Mouse (Mus musculus): ENCODE measurements around the gene Gm20716.
A peak's percentile ranks its signal among the peaks of the same experiment; 100 is the strongest.

Gm20716 gene

GRCm38 (mm10) chr2:168230026-168230728 lies at the start of gene Gm20716, which contains the start of the genes Dpm1 and Mocs3:
Gene Gm20716, minus strand, starts transcription at chr2:168230364.
Gene Dpm1, minus strand, starts transcription at chr2:168230591.
Gene Mocs3, plus strand, starts transcription at chr2:168230622.
- DNase-seq (ENCODE audit: low read depth in 1 of 2, low spot score in 2 of 2) = peak; percentile 64 to 84

DNA sequence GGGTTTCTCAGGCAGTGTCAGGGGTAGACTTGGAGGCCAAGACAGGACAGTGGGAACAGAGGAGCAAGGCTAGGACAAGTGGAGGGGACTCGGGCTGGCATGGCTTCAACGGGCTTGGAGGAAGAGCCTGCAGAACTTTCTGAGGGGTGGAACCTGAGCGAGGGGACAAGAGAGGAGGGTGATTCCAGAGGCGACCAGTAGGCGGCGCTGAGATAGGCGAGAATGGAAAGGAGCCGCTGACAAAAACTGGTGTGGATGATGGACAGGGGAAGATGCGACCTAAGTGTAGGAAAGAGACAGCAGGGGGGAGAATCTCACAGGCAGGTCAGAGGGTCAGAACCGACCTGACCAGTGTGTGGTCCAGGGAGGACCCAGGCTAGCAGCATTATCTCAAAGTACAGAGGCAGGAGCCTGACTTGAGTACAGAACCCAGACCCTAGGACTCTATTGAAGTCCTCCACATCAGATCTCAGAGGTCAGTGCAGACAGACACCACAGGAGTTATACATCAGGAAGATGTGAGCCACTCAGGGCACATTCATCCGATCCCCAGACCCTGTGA lies 44.3 kb upstream of the Gm20716 start:
- DNase-seq (ENCODE audit: low read depth in 1 of 2, low spot score in 2 of 2) = peak; percentile 22 to 60

DNA sequence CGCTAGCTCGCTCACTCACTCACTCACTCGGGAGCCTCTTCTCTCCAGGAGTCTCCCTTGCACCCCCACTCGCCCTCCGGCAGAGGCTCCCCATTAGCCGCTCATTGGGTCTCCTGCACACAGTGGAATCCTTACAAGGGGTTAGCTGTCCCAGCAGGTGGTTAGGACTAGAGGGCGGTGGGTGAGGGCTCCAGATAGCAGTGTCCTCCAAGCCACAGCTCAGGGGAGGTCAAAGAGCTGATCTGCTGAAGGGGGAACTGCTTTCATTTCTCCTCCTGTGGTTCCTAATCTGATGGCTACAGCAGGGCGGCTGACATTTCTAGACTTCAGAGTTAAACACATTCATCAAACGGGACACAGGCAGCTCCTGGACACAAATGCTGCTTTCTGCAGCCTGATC lies 43.2 kb upstream of the Gm20716 start:
- no peak for DNase-seq (ENCODE audit: low read depth in 1 of 2, low spot score in 2 of 2)

GRCm38 (mm10) chr2:168268033-168268432 lies 37.9 kb upstream of the Gm20716 start:
- DNase-seq (ENCODE audit: low read depth in 1 of 2, low spot score in 2 of 2) = no peak

DNA sequence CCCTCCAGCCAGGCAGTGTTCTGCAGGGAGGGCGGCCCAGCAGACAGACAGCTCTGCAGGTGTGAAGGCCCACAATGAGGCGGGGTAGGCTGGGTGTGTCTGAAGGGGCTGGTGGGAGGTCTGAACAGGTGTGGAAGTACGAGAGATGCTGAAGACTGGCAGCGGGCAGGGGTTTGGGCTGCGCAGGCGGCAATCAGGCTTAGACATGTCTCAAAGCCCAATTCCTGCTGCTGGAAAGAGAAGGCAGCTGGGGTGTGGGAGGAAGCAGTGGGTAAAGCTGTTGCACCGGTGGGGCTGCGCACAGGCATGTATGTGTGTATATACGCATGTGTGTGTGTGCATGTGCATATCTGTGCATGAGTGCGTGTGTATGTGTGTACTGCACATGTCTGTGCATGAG lies 30.7 kb upstream of the Gm20716 start:
- no peak for DNase-seq (ENCODE audit: low read depth in 1 of 2, low spot score in 2 of 2)

DNA sequence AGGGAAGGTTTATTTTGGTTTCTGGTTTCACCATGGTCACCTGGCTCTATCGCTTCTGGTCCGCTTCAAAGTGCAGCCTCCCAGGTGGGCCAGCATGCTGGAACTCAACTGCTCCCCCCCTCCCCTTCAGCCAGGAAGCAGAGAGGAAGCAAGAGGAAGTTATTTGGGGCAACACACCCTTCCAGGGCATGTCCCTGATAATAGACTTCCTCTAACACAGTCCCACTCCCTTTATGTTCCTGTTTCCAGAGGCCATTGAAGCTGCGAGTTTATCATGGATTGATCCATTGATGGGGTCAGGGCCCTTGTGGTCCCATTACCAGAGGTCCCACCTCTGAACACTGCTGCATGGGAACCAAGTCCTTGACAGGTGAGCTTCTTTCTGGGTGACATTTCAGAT lies 30.0 kb upstream of the Gm20716 start:
- no peak for DNase-seq (ENCODE audit: low read depth in 1 of 2, low spot score in 2 of 2)

- no peak for DNase-seq (ENCODE audit: low read depth in 1 of 2, low spot score in 2 of 2)
These were observed 28.9 kb upstream of the Gm20716 start for GRCm38 (mm10) chr2:168259046-168259445.

DNA sequence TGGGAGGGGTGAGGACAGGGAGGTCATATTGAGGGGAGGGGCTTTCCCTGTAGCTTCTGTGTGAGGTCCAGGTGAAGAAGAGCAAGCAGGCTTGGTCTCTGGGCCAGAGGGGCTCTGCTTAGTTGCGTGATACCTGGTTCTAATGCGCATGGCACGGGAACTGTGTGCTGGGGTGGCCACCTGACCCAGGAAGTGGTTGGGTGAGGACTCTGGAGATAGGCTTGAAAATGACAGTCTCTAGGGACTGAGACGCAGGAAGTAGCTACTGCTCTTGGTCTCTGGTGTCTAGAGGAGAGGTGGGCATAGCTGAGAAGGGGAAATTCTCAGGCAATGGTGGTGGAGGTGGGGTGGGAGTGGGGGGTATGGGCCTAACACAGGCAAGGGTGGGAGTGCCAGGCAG lies 27.0 kb upstream of the Gm20716 start:
- DNase-seq (ENCODE audit: low read depth in 1 of 2, low spot score in 2 of 2) = no peak

GRCm38 (mm10) chr2:168256506-168256905 lies 26.3 kb upstream of the Gm20716 start:
- DNase-seq (ENCODE audit: low read depth in 1 of 2, low spot score in 2 of 2) = no peak

- DNase-seq (ENCODE audit: low read depth in 1 of 2, low spot score in 2 of 2) = no peak
These were observed 23.7 kb upstream of the Gm20716 start for GRCm38 (mm10) chr2:168253822-168254221.

DNA sequence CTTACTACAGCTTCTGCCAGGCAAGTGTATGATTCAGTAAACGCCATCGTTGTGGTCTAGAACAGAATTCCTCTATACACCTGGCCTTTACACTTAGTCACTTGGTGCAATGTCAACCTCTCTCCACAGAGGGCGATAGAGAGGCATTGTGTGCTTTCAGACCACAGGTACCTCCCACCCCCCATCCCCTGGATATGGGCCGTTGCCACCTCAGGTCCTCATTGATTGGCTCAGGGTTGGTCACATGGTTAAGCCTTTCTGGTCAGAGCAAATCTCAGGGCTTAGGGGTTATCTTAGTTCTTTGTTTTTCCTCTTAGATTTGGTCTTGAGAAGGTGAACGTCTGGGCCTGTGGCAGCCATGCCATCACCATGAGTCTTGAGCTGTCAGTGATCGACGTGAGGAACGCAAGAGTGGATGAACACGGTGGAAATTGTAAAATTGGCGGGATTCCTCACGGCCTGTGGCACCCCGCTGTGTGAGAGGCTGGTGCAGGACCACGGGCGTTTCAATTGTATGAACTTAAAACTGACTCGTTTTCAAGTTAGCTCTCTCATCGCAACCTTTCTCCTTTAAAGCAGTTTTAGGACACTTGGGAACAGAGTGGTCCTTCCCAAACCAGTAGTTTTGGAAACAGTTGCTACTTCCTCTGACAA lies 22.6 kb upstream of the Gm20716 start:
- DNase-seq (ENCODE audit: low read depth in 1 of 2, low spot score in 2 of 2) = no peak

- peak; percentile 34 to 66 for DNase-seq (ENCODE audit: low read depth in 1 of 2, low spot score in 2 of 2)
These were observed 20.1 kb upstream of the Gm20716 start for GRCm38 (mm10) chr2:168250270-168250669.

DNA sequence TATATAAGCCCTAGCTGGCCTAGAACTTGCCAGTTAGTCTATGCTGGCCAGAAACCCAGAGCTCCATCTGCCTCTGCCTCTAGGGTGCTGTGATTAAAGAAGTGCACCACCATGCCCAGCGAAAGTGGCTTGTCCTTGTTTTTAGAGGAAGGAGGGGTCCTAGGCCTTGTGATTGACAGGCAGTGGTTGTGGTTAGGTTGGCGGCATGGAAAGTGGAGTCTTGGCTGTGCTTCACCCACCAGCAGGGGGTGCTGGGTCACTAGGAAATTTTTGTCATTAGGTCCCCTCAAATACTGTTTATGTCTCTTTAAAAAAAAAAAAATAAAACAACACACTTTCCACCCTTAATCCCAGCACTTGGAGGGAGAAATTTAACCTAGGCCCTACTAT lies 18.7 kb upstream of the Gm20716 start:
- DNase-seq (ENCODE audit: low read depth in 1 of 2, low spot score in 2 of 2) = peak in 1 of 2 experiments; percentile 16

- DNase-seq (ENCODE audit: low read depth in 1 of 2, low spot score in 2 of 2) = no peak
These were observed 18.1 kb upstream of the Gm20716 start for GRCm38 (mm10) chr2:168248167-168248855.

- no peak for DNase-seq (ENCODE audit: low read depth in 1 of 2, low spot score in 2 of 2)
These were observed 15.4 kb upstream of the Gm20716 start for GRCm38 (mm10) chr2:168245571-168245970.

DNA sequence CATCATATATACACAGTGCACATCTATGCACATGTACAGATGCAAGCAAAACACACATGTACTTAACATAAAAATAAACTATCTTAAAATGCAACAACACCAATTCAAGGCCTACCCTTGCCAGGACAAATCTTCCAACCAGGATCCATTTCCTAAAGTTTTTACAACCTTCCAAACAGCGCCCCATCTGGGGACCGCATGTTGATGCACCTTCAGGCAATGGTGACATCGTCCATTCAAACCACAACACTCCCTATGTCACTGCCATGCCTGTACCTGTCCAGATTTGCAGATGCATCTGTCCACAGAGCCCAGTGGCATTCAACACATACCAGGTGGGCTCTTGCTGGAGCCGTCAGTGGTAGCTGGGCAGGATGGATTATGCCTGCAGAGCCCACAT lies 13.1 kb upstream of the Gm20716 start:
- no peak for DNase-seq (ENCODE audit: low read depth in 1 of 2, low spot score in 2 of 2)

DNA sequence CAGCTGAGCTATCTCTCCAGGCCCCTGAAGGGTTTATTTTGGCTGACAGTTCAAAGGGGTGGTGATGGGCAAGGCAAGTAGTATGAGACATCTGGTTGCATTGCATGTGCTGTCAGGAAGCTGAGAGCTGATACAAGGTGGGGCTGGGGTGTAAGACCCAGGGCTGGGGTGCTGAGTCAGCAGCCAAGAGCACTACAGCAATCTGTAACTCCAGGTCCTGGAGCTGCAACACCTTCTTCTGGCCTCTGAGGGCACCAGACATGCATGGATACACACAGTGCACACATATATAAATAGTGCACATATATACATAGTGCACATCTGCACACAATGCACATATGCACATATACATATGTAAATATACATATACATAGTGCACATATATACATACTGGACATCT lies 12.7 kb upstream of the Gm20716 start:
- no peak for DNase-seq (ENCODE audit: low read depth in 1 of 2, low spot score in 2 of 2)

DNA sequence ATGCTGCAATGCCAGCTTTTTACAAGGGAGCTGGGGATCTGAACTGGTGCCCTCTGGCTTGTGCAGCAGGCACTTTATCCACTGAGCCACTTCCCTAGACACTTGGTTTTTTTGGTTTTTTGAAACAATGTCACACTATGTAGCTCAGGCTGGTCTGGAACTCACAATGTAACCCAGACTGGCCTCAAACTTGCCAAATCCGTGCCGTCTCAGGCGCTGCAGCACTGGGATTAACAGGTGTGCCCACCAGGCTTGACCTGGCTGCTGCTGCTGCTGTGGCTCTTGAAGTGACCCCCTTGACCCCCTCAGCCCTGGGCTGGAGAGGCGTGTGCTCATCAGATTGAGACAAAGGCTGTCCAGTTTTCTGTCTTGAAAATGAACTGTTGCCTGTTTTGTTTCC lies 8.2 kb upstream of the Gm20716 start:
- DNase-seq (ENCODE audit: low read depth in 1 of 2, low spot score in 2 of 2) = no peak

GRCm38 (mm10) chr2:168233286-168233685 lies 3.1 kb upstream of the Gm20716 start:
- no peak for DNase-seq (ENCODE audit: low read depth in 1 of 2, low spot score in 2 of 2)

- no peak for DNase-seq (ENCODE audit: low read depth in 1 of 2, low spot score in 2 of 2)
These were observed 1.3 kb upstream of the Gm20716 start for GRCm38 (mm10) chr2:168231471-168231829.

GRCm38 (mm10) chr2:168230773-168231470 lies 758 bp upstream of the Gm20716 start:
- DNase-seq (ENCODE audit: low read depth in 1 of 2, low spot score in 2 of 2) = no peak

Data from monocyte, adult 2 months (primary cell).